Mouse (Mus musculus) spleen, postnatal 4 days (tissue): ENCODE results near the gene Syt14.

Source experiments
- DNase-seq, 2 experiments: peaks; one replicate each; pipeline ENCODE4 v3.0.0; 2022; ENCODE audit warnings: low spot score in 2 of 2

The Syt14 gene

DNA sequence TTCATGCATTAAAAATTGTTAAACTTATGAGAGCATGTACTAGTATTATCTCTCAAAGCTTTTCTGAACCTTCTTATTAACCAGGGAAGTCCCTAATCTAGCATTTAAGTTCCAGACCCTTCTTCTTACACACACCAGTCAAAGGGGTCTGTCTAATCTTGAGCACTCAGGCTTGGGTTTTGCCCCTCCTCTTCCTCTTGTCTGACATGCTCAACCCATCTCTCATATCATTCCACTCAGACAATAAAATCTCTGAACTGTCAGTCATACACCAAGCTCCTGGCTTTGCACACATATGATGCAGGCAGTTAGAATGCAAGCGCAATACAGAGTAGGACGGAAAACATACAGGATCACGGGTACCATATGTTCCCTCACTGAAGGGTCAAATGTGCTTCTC, 48.4 kb downstream of the Syt14 start:
- no peak for DNase-seq

DNA sequence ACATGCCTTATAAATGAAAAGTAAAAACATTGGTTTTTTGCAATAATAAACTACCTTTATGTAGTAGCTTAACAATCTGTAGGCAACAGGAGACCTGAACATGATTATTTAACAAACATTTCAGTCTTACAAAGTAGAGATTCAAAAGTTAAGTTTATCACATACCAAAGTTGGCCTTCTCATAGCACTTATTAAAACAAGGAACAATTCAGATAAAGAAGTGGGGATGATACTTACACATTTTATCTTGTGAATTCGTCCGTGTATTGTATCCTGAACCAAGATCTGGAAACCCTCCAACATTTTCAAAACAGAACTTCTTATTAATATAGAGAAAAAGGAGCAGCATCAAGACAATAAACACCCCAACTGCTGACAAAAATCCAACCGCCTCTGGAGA, 49.1 kb downstream of the Syt14 start:
- DNase-seq: no peak

DNA sequence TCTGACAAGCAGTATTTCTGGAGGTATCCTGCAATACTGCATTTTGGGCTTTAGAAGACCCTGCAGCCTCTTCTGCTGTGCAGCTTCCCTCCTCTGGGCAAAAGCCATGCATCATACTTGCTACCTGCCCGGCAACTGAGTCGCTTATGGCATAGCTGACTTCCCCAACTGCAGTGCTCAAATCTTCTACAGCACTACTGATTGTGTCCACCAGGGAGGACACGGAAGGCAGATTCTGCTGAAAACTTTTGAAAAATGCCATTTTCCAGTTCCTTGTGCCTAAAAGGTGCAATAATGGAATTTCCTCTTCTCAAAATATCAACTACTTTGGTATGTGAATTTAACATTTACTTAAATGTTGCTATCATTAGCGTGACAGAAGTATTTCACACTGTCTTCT, 51.2 kb downstream of the Syt14 start:
- no peak for DNase-seq

DNA sequence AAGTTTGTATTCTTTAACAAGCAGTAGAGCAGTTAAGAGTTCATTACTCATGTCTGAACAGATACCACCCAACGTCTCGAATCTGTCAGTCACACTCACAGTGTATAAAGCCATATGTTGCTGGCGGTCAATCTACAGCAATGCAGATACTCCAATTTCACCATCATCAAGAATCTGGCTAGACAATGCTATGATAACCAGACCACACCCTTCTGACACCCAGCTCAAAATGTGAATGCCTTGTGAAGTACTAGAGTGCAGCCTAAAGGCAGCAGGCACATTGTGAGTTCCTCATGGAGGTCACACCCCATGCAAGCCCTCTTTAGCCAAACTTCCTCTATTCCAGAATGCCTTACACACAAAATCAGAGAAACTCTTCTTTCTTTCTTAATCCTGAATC, 53.9 kb downstream of the Syt14 start:
- DNase-seq: no peak

DNA sequence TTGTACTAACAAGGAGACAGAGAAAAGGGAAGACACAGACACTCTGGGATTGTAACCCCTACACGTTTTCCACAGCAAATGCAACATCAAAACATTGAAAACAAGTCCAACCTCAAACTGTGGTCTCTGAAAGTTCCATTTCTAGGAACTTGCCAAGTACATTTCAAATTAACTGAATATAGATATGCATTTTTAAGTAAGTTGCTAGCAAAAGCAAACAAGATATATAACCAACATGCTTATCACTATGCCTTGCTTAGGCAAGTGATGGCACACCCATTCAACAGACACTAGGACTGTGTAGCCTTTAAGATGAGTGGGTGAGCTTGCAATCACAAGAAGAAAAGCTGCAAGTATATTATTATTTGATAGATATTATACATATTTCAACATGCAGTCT, 54.5 kb downstream of the Syt14 start:
- no peak for DNase-seq

DNA sequence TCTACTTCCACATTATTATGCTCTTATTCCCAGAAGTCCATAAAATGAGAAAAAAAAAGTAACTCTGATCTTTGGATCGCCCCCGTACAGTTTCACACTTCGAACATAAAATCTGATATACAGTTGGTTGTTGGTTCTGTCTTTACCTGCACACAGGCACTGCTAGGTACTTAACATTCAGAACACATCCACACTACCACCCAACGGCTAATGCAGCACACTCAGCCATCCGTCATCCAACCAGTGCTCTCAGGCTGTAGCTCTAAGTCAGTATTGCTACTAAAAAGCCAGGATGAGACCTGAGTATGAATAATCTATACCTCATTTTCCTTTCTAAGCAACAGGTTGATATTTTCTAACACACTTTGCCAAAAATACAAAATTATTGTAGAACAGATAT, 73.3 kb downstream of the Syt14 start:
- no peak for DNase-seq

DNA sequence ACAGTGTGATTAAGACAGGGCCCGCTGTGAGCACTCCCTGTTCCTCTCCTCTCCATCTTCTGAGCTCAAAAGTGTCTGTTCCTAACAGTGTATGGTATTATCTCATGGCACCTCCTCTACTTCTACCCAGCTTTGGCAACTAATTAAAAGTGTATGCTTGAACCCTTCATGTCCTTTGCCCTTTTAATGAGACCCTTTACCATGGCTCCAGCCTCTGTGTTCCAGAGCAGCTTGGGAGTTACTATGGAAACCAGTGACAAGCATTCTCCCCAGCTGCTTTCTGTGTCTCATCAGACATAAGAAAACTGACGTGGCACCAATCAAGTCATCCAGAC, 87.8 kb downstream of the Syt14 start:
- no peak for DNase-seq

DNA sequence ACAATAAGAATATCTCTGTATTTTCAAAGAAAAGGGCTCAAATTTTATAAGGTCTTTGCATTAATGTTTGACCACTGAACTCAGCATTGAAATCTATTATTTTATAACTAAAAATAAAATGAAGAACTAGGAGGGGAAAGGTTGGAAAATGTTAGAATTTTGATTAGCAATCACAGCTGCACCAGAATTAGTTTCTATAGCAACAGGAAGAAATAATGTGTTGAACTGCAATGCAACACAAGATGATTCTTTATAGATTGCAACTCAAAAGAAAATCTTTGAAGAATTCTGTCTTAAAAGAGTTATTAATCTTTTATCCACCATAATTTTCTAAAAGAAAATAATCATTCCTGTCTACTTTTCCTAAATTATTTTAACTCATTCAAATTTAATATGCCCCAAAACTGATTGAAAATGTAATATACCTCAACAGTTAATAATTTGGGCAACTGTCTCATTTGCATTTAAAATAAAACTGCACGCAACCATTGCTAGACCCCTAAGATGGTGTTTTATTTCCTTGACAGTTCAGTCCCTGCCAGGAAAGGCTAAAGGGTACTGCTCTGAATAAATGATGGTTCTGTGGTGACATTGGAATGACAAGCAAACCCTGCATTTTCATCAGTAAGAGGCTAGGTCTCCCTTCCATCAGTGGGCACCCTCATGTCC, 88.3 kb downstream of the Syt14 start:
- DNase-seq: no peak

DNA sequence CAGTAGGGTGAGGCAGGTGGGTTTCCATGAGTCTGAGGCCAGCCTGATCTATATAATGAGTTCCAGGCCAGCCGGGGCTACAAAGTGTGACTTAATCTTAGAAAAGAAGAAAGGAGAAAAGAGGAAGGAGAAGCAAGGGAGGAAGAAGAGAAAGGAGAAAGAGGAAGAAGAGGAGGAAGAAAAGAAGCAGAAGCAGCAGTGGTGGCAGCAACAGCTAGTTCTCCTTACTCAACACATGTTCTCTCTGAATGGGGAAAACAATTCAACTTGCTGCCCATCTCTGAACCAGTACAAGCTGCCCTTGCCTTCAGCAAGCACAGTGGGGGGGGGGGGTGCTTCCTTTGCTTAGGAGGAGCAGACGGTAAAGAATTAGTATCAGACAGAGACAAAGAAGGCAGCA, 96.5 kb downstream of the Syt14 start:
- DNase-seq: no peak

DNA sequence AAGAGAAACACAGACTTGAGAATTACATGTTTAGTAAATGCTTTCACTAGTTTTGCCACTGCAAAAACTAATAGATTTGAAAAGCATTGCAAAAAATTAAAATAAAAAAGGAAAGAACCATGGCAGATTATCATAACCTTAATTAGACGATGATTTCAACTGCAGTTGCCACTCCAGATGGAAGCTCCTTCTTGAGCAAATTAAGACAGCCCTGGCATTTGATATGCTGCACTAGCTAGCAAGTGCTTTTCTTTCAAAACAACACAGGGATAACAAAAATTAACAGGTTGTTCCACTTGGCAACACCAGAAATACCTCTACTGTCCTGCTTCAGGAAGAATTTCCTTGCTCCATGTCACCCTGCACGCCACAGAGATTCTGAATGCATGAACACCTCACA, 97.6 kb downstream of the Syt14 start:
- DNase-seq: no peak

DNA sequence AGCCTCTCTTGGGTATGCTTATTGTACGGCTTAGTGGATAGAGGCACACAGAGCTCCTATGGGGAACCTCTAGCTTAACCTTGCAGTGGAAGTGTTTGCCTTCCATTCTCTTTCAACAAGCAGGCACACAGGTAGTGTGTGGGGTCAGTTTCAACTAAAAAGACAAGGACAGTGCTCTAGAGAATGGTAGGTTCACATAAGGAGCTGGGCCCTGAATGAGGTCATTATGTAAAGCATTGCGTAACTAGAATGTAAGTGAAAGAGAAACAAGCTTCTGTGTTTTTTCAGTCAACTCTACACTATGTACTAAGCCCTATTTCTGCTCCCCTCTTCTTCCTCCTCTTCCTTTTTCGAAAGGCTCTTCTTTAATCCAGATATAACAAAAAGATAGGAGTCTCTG, 103.8 kb downstream of the Syt14 start:
- DNase-seq: no peak

DNA sequence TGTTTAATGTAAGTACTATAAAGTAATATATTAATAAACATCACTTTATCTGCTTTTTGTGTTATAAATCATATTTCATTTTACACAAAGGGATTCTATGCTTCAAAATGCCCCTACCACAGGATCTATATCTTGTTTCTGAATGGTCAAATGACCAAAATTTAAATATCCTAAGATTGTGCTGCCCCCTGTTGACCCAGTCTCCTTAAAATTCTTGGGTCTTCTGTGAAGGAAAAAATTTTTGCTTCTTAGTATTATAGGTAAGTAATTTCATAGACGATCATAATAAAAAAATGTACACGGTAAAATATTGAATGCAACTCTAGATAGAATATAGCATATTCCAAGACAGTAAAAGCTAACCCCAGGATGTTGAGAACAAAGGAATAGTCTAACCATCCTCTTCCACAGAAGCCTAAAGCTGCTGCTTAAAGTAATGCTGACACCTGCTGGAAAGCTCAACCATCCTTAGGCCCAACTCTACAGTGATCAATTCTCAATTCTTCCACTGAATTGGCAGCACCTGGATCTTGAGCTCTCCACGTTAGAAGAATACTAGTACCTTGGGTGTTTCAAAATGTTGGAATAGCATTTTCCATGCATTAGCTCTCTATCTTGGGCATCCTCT, 123.4 kb downstream of the Syt14 start:
- no peak for DNase-seq

DNA sequence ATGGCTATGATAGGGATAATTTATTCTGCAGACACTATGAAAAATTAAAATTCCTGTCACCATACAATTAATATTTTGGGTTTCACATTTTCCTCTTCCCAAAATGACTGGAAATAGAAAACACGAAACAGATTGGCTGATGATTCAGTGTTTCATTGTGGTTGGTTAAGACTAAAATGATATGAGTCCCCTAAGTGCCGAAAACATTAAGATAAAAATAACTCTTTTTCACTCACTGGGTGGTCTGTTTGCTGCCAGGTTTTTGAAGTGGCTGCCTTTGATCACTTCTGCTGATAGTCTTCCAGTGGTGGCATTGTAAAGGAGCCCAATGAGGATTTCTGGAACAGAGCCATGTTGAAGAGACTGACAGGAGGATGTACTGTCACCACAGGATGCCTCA, 134.1 kb downstream of the Syt14 start:
- no peak for DNase-seq

DNA sequence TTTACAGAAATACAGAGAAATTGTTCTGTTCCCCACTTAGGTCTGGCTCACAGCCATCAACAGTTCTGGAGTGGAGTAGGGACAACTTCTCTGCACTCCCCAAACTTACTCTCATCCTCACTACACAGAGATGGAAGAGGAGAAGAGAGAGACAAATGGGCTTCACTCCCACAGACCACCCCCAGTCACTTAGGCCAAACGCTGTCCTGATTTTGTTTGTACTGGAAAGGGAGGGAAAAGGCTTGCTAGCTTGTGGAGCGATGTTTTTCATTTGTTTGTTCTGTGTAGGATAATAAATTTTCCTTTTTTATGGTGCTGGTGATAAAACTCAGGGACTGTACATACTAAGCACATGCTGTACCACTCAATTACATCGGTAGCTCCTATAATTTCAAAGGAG, 134.7 kb downstream of the Syt14 start:
- no peak for DNase-seq

DNA sequence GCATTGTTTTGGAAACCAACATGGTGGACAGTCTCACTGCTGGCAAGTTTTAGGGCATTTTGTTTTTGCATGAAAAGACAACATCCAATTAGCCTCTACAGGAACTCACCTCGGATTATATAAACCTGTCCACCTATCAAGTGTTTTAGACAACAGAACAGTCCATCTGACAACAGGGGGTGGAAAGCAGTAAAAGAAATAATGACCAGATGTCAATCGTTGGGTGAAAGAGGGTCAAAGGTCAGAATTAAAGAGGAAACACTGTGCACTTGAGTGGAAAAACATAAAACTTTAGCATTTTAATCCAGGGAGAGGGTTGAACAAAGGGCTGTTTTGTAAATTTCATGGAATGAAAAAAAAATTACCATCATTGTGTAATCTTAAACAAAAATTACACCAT, 136.8 kb downstream of the Syt14 start:
- no peak for DNase-seq

DNA sequence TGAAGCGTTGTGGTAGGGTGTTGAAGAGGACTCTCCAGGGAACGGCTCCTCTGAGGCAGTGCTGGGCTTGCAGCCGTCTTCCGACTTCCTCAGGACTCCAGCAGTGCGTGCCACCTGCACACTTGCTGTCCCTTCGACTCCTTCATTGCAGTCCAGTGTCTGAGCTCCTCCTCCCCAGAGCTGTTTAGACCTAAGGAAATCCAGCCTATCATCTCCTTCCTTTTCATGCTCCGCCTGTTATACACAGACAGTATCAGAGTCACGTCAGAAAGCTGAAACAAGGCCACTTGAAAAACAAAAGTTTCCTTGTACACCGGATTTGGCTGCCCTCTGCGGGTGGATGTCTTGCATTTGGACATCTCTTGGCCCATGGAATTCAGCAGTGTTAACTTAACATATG, 138.4 kb downstream of the Syt14 start:
- DNase-seq: no peak

DNA sequence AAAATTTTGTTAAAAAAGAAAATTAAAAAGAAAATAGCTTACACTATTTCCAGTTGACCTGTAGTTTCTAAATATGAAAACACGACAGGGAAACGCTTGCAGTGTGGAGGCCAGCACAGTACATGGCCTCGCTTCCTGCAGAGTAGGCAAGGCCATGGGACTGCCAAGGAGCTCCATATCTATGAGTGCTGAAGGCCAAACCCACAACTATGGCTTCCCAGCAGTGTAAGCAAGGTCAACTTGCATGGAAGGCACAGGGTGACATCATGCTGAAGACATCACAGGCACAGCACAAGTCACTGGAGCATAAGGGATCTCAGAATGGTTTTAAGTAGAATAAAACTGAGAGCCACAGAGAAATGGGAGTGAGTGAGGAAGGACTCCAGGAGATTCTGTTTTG, 139.5 kb downstream of the Syt14 start:
- DNase-seq: no peak

DNA sequence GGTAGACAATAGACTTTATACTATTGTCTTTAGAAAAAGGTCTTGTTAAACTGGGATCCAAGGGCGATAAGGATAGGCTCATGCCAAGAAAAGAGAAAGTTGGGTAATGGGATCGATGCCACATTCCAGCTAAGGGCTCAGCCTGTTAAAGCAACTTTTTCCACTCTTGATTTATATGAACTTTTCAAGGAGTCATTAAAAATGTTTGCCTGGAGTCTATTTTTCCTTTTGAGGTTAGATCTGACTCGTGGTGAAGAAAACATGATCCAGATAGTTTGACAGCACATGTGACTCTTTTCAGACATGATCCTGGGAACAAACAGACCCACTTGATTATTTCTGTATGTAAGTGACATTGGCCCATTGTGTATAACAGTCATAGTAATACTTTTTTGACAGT, 144.9 kb downstream of the Syt14 start:
- no peak for DNase-seq

DNA sequence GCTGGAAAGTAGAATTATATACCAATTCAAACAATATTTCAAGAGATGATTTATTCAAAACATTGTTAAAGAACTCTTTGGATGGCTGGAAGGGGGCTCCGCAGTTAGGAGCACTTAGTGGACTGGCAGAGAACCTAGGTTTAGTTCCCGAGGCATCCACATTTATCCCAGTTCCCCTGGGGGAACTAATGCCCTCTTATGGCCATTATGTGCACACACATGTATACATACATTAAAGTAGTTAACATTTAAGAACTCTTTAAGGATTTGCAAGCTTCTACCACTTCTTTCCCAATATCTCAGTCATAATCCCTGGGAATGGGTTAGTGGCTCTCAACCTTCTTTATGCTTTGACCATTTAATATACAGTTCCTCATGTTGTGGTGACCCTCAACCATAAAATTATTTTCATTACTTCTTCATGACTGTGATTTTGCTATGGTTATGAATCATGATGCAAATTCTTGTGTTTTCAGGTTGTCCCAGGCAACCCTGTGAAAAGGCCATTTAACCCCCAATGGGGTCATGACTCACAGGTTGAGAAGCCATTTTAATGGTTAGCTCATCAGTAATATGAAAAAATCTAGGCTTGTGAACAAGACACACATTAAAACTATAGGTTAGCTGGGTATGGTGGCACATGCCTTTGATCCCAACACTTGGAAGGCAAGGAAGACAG, 152.8 kb downstream of the Syt14 start:
- DNase-seq: no peak

DNA sequence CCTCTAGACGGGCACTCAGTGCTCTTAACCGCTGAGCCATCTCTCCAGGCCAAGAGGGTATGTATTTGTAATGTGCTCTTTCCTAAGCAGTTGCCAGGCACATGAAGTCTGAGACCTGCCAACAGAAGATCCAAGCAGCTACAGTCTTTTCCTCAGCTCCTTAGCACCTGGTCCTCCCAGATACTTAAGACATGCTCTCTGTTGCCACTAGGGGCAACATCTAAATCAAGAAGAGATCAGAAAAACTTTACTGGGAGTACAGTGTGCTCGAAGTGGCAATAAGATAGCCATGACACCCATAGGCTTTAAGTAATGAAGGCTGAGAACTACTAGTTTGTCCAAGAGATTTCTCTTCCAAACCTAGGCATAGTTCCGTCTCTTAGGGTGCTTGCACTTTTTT, 155.4 kb downstream of the Syt14 start:
- DNase-seq: no peak

DNA sequence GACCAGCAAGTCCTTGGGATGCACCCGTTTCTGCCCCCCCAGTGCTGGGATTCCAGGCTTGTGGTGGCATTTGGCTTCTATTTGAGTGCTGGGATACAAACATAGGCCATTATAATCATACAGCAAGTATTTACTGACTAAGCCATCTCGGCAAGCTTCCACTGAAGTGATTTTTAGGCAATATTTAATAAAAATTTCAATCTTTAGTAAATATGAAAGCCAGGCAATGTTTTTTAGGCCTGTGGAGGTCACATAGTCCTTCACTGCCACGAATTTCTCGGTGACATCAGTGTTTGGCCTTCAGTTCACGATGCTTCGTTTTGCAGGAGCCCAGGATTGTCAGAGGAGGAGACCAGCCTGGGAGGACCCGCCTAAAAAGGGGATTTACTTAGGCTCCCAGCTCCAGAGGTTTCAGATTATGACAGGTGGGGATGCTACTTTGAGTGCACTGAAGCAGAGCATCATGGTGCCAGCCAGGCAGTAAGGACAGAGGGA, 156.4 kb downstream of the Syt14 start:
- DNase-seq: no peak

DNA sequence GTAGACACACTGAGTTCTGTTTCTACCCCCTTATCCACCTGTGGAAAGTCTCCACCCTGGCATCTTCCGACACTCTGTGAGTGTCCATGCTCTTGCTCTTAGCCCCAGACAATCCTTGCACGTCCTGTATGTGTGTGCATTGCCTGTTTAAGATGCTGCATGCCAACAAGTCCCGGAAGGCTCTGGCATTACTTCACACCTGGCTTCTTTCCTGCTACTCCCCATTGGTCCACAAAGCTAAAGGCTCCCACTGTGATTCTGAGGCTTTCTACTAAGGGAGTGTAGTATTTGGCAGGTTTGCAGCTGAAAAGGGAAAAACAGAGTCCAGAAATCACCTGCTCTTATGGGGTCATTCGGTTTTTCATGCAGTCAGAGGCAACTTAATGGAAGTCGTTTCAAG, 162.7 kb downstream of the Syt14 start:
- no peak for DNase-seq

DNA sequence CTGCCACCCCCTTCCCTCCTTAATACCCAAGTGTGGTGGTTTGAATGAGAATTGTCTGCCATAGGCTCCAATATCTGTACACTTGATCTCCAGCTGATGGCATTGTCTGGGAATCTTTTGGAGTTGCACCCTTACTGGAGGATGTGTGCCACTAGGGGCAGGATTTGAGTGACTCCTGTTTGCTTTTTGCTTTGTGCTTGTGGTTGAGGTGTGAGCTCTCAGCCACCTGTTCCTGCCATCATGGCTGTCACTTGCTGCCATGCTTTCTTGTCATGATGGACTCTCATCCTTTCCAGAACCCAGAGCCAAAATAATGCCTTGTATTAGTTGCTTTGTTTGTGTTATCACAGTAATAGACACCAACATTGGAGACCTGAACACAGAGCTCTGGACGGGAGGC, 165.8 kb downstream of the Syt14 start:
- no peak for DNase-seq

DNA sequence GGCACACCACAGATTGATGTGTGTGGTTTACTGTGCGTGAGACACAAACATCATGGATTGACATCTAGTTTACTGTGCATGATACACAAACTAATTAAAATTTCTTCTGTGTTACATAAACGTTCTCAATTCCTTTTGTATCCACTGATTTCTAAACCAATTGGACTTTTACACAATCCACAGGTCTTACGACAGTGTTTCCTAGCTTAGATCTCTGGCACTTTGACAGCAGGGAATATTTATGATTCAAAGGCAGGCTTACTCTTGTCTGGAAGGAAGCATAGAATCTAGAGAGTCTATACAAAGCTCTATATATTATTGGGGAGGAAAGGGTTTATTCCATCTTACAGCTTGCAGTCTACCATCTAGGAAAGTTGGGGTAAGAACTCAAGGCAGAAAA, 171.1 kb downstream of the Syt14 start:
- DNase-seq: no peak
